Mouse (Mus musculus) intestine, embryonic 14.5 days (tissue): ENCODE data around the gene Dus2. TPM values are rescaled to one million over a fixed set of nuclear protein-coding genes. Genes with fewer than 3 reads are reported as not detected.

Experiments
- ATAC-seq: fragments of 200-750 bp; cut with Nextera tagmentation; replicated peaks from 2 replicates; pipeline ENCODE4 v1.8.0; 2017; ENCODE audit warnings: low read depth, moderate number of reproducible peaks, moderate TSS enrichment, moderate library complexity; ENCODE audit not compliant: low FRiP score, low TSS enrichment
- DNase-seq: peaks from one replicate; pipeline ENCODE4 v3.0.0-alpha.2; 2018; ENCODE audit warnings: low spot score
- H3K27ac ChIP-seq: fragments of 300-500 bp; sonication (generic); 2 replicates; pipeline ENCODE4 v1.5.1; 2014; ENCODE audit warnings: low read depth, mild to moderate bottlenecking, control low read depth
- H3K27me3 ChIP-seq: fragments of 300-500 bp; sonication (generic); replicated peaks from 2 replicates; pipeline ENCODE4 v1.6.1; 2014; ENCODE audit warnings: low read length, control low read depth; ENCODE audit not compliant: control insufficient read depth, insufficient read depth
- H3K36me3 ChIP-seq: fragments of 300-500 bp; sonication (generic); 2 replicates; pipeline ENCODE4 v1.6.1; 2014; ENCODE audit warnings: low read length, control low read depth; ENCODE audit not compliant: control insufficient read depth, insufficient read depth
- H3K4me1 ChIP-seq: fragments of 300-500 bp; sonication (generic); replicated peaks from 2 replicates; pipeline ENCODE4 v1.6.1; 2014; ENCODE audit warnings: low read length, control low read depth, mixed read lengths; ENCODE audit not compliant: control insufficient read depth, insufficient read depth
- H3K4me2 ChIP-seq: fragments of 300-500 bp; sonication (generic); 2 replicates; pipeline ENCODE4 v1.6.1; 2014; ENCODE audit warnings: low read length
- H3K4me3 ChIP-seq: fragments of 300-500 bp; sonication (generic); 2 replicates; pipeline ENCODE4 v1.5.1; 2014; ENCODE audit warnings: low read depth, low read length, control low read depth, mixed read lengths
- H3K9ac ChIP-seq: fragments of 300-500 bp; sonication (generic); 2 replicates; pipeline ENCODE4 v1.6.1; 2014; ENCODE audit warnings: mild to moderate bottlenecking, low read length
- H3K9me3 ChIP-seq: fragments of 300-500 bp; sonication (generic); 2 replicates; pipeline ENCODE4 v1.6.1; 2016; ENCODE audit warnings: low read length, control low read depth; ENCODE audit not compliant: control insufficient read depth
- WGBS: fragments of 180-500 bp; shearing (Covaris S2); extraction: QIAGEN DNeasy Blood & Tissue Kit; methylation state at CpG from one replicate; pipeline ENCODE4 v1.1.7; 2014; 5-methylcytosine and 5-hydroxymethylcytosine counted together
- polyA plus RNA-seq: library from polyadenylated mRNA; unstranded; fragments of >200 nt; fragmentation: Nextera tagmentation; extraction: Ambion mirVana; gene quantifications from 2 replicates; pipeline ENCODE4 v1.2.1, GENCODE M21; 2014

The Dus2 gene
- polyA plus RNA-seq, 1 experiment from 2014 or later: 18.3 TPM

- H3K4me1 ChIP-seq: 0 out of 2 replicates have a peak, but pooled peaks cover 5% of the 10 kb centered on the region
- no peak overlapping the region for H3K4me2 ChIP-seq
- H3K36me3 ChIP-seq: peaks cover 18% of the 10 kb centered on the region
- no peak overlapping the region for H3K4me3 ChIP-seq
- H3K9ac ChIP-seq: no peak overlapping the region
- no peak for DNase-seq
- ATAC-seq: no peak
- WGBS: 54% methylated on average over 3 of the region's 3 CpGs
- H3K27ac ChIP-seq: peak overlapping the region; percentile 43; the same call in 1 of the 2 replicates
- no peaks in the 10 kb centered on the region for H3K27me3 ChIP-seq
- no peaks in the 10 kb centered on the region for H3K9me3 ChIP-seq
These were observed 63.9 kb downstream of the Dus2 start for GRCm38 (mm10) chr8:106055038-106055437.

GRCm38 (mm10) chr8:106056455-106056982 is 65.4 kb downstream of the Dus2 start:
- H3K9me3 ChIP-seq: no peaks in the 10 kb centered on the region
- H3K27me3 ChIP-seq: no peaks in the 10 kb centered on the region
- no peak for ATAC-seq
- H3K4me2 ChIP-seq: no peak overlapping the region
- H3K4me3 ChIP-seq: no peak overlapping the region
- peaks cover 7% of the 10 kb centered on the region for H3K4me1 ChIP-seq
- no peak overlapping the region for H3K27ac ChIP-seq
- peaks cover 8% of the 10 kb centered on the region for H3K36me3 ChIP-seq
- DNase-seq: no peak
- H3K9ac ChIP-seq: no peak overlapping the region
- 87% methylated on average over 4 of the region's 4 CpGs for WGBS

GRCm38 (mm10) chr8:106058731-106059612 is 67.8 kb downstream of the Dus2 start, which contains the start of gene Nfatc3:
Nfatc3 (plus strand) TSS chr8:106058840.
- Histone ChIP-seq H3K36me3 (no peaks in the 10 kb centered on the region), H3K4me1 (peaks cover 22% of the 10 kb centered on the region), H3K4me2 (peak within 1 kb of the TSS; percentile 97), H3K27me3 (no peaks in the 10 kb centered on the region), H3K4me3 (peak within 1 kb of the TSS; percentile 83), H3K27ac (peak within 1 kb of the TSS; percentile 94), H3K9me3 (no peaks in the 10 kb centered on the region), H3K9ac (peak within 1 kb of the TSS; percentile 81)
- DNase-seq (peak; percentile 87), ATAC-seq (peak; percentile 98)
- WGBS: 1% methylated on average over 52 of the region's 52 CpGs

GRCm38 (mm10) chr8:106059613-106060371 is 68.7 kb downstream of the Dus2 start:
- no peaks in the 10 kb centered on the region for H3K36me3 ChIP-seq
- H3K27ac ChIP-seq: peak overlapping the region; percentile 94
- H3K9ac ChIP-seq: peak overlapping the region; percentile 81
- under 1% methylated on average over 83 of the region's 83 CpGs for WGBS
- no peaks in the 10 kb centered on the region for H3K9me3 ChIP-seq
- DNase-seq: peak; percentile 90
- no peaks in the 10 kb centered on the region for H3K27me3 ChIP-seq
- H3K4me3 ChIP-seq: peak overlapping the region; percentile 83
- peaks cover 22% of the 10 kb centered on the region for H3K4me1 ChIP-seq
- H3K4me2 ChIP-seq: peak overlapping the region; percentile 76
- peak; percentile 83 for ATAC-seq

- H3K27ac ChIP-seq: 0 out of 2 replicates have a peak overlapping the region, but pooled peaks have one; percentile 94
- peak overlapping the region; percentile 83 for H3K4me3 ChIP-seq
- DNase-seq (no peak), ATAC-seq (no peak)
- H3K4me2 ChIP-seq: peak overlapping the region; percentile 76
- 7% methylated on average over 3 of the region's 3 CpGs for WGBS
- H3K36me3 ChIP-seq: no peaks in the 10 kb centered on the region
- peak overlapping the region; percentile 81 for H3K9ac ChIP-seq
- H3K9me3 ChIP-seq: no peaks in the 10 kb centered on the region
- peaks cover 22% of the 10 kb centered on the region for H3K4me1 ChIP-seq
- H3K27me3 ChIP-seq: no peaks in the 10 kb centered on the region
These were observed 69.4 kb downstream of the Dus2 start for GRCm38 (mm10) chr8:106060521-106060920.

- no peak overlapping the region for H3K27ac ChIP-seq
- H3K27me3 ChIP-seq: no peaks in the 10 kb centered on the region
- no peak overlapping the region for H3K9ac ChIP-seq
- ATAC-seq (no peak), DNase-seq (no peak)
- H3K4me2 ChIP-seq: peak overlapping the region; percentile 76
- H3K9me3 ChIP-seq: no peaks in the 10 kb centered on the region
- peaks cover 22% of the 10 kb centered on the region for H3K4me1 ChIP-seq
- H3K36me3 ChIP-seq: no peaks in the 10 kb centered on the region
- 87% methylated on average over 6 of the region's 6 CpGs for WGBS
- no peak overlapping the region for H3K4me3 ChIP-seq
These were observed 70.5 kb downstream of the Dus2 start for GRCm38 (mm10) chr8:106061686-106062085.

GRCm38 (mm10) chr8:106063046-106063445 is 71.9 kb downstream of the Dus2 start:
- no peak for ATAC-seq
- Histone ChIP-seq H3K4me1 (peaks cover 22% of the 10 kb centered on the region), H3K4me2 (no peak overlapping the region), H3K27me3 (no peaks in the 10 kb centered on the region), H3K9me3 (no peaks in the 10 kb centered on the region), H3K36me3 (no peaks in the 10 kb centered on the region), H3K4me3 (no peak overlapping the region), H3K9ac (no peak overlapping the region), H3K27ac (no peak overlapping the region)
- WGBS: 94% methylated on average over 7 of the region's 7 CpGs
- DNase-seq: no peak

GRCm38 (mm10) chr8:106066721-106067120 is 75.6 kb downstream of the Dus2 start:
- 88% methylated on average over 2 of the region's 2 CpGs for WGBS
- ATAC-seq: no peak
- Histone ChIP-seq H3K4me2 (no peak overlapping the region), H3K4me1 (peaks cover 13% of the 10 kb centered on the region), H3K36me3 (no peaks in the 10 kb centered on the region), H3K27me3 (no peaks in the 10 kb centered on the region), H3K27ac (no peak overlapping the region), H3K4me3 (no peak overlapping the region), H3K9me3 (no peaks in the 10 kb centered on the region), H3K9ac (no peak overlapping the region)
- DNase-seq: no peak
